Mouse (Mus musculus) small intestine, adult 2 months (tissue): ENCODE measurements at regions not wholly inside any gene's neighbourhood (a gene's known extent, or its start where the extent isn't known, plus 50 kb on each side); places are given as distances from the start of the nearest gene placed in this dataset.

ENCODE experiments used
- CTCF ChIP-seq: fragments of 200-500 bp; IDR thresholded peaks from 2 replicates; pipeline ENCODE4 v1.5.1; 2012; ENCODE audit warnings: low read depth, mild to moderate bottlenecking, control low read depth, inconsistent platforms, low read length, moderate library complexity, mixed read lengths; ENCODE audit not compliant: insufficient replicate concordance, insufficient read length; ENCODE audit errors: extremely low read depth
- POLR2A ChIP-seq: fragments of 200-500 bp; IDR thresholded peaks from 2 replicates; pipeline ENCODE4 v1.6.1; 2012; ENCODE audit warnings: low read depth, mild to moderate bottlenecking, control low read depth, inconsistent platforms, low read length, moderate library complexity

DNA sequence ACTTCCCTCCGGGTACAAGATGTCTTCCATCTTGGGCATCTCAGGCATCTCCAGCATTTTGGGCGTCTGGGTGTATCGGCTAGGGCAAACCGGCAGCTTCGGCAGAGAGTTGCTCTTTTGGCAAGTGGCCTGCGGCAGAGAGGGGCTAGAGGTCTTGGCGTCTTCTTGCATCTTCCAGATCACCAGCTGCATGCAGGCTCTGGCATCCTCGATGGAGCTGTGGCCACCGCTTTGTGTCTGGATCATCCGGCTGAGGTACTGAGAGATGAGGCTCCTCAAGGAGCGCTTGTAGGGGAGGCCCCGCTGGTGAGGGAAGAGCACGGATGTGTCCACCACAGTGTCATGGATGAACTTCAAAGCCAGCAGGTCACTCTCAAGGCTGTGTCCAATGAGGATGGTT is 59.9 kb upstream of the Supt20 start:
- TF ChIP-seq POLR2A (no peak), CTCF (no peak)
